In the genomic region with DNA sequence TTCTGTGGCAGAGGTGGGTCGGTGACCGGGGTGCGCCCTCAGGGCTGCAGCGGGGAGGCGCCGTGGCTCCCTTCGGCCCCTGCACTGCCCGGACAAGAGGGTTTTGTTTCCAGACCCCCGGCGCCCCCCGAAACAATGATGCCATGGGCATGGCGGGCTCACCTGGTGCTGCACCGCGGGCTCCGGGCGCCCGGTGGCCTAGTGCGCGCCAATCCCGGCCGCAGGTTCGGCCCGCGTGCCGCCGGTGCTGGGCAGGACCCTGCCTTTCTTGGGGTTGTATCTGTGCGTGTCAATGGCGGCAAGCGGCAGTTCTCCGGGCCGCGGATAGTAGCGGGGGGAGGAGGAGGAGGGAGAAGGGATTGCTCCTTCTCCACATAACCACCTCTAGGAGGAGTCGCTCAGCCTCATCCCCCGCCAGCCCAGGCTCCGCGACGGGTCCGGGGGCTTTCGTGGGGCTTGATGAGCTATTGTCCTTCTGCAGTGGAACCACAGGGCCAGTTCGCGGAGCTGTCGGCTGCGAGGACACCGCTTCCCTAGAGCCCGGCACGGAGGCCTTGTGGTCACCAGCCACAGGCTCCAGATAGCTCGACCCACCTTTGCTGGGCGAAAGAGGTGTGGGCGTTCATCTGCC, we compare ENCODE assay signal across 8 mouse cellular contexts. TPM values are rescaled to one million over a fixed set of nuclear protein-coding genes. Genes with fewer than 3 reads are reported as not detected.
DNase-seq lines count a peak whose midpoint lies in the region; ATAC-seq lines count a peak whose summit lies in the region.

TSS of gene H2afy2 (minus strand) at position 527 of the 631 bp plus-strand sequence.

- no peaks in the 10 kb centered on the region for H3K9me3 ChIP-seq in forebrain, embryonic 13.5 days (replicated peaks)
- H3K9me3 ChIP-seq in heart, embryonic 16.5 days (replicated peaks; ENCODE audit: control insufficient read depth, low read length), result no peaks in the 10 kb centered on the region
- no peaks in the 10 kb centered on the region for H3K9me3 ChIP-seq in liver, embryonic 13.5 days (replicated peaks)
- H3K9me3 ChIP-seq in neural tube, embryonic 13.5 days, result no peaks in the 10 kb centered on the region

- peaks cover 27% of the 10 kb centered on the region for H3K4me1 ChIP-seq in forebrain, embryonic 13.5 days
- H3K4me1 ChIP-seq in heart, embryonic 16.5 days (ENCODE audit: control insufficient read depth, insufficient read depth, low read length), result no peaks in the 10 kb centered on the region
- peaks cover 6% of the 10 kb centered on the region; the same call in 1 of the 2 replicates for H3K4me1 ChIP-seq in liver, embryonic 13.5 days (replicated peaks)
- peaks cover 35% of the 10 kb centered on the region for H3K4me1 ChIP-seq in neural tube, embryonic 13.5 days (replicated peaks)

- H3K27me3 ChIP-seq in forebrain, embryonic 13.5 days, result no peaks in the 10 kb centered on the region
- H3K27me3 ChIP-seq in heart, embryonic 16.5 days (ENCODE audit: control insufficient read depth, insufficient read depth, low read length), result no peaks in the 10 kb centered on the region
- H3K27me3 ChIP-seq in liver, embryonic 13.5 days, result peaks cover 46% of the 10 kb centered on the region
- no peaks in the 10 kb centered on the region for H3K27me3 ChIP-seq in neural tube, embryonic 13.5 days

- under 1% methylated on average over 45 of the region's 50 CpGs for WGBS in forebrain, embryonic 13.5 days
- under 1% methylated on average over 50 of the region's 50 CpGs for WGBS in heart, embryonic 16.5 days
- WGBS in liver, embryonic 13.5 days (ENCODE audit: insufficient replicate concordance), result 2% methylated on average over 50 of the region's 50 CpGs
- under 1% methylated on average over 50 of the region's 50 CpGs for WGBS in neural tube, embryonic 13.5 days

- H3K9ac ChIP-seq in forebrain, embryonic 13.5 days, result peak within 1 kb of the TSS; percentile 99
- H3K9ac ChIP-seq in heart, embryonic 16.5 days (ENCODE audit: low read length), result peak within 1 kb of the TSS; percentile 91
- peak within 1 kb of the TSS; percentile 53 for H3K9ac ChIP-seq in liver, embryonic 13.5 days
- H3K9ac ChIP-seq in neural tube, embryonic 13.5 days, result peak within 1 kb of the TSS; percentile 100

- peak; percentile 90 for ATAC-seq in forebrain, embryonic 13.5 days
- ATAC-seq in heart, embryonic 16.5 days (replicated peaks; ENCODE audit: extremely low read depth, insufficient read depth, low FRiP score), result peak; percentile 81
- no peak for ATAC-seq in liver, embryonic 13.5 days (ENCODE audit: low read depth)
- ATAC-seq in neural tube, embryonic 13.5 days (ENCODE audit: low read depth), result peak; percentile 93

- H3K4me2 ChIP-seq in forebrain, embryonic 13.5 days, result peak within 1 kb of the TSS; percentile 64
- peak within 1 kb of the TSS; percentile 82 for H3K4me2 ChIP-seq in heart, embryonic 16.5 days (ENCODE audit: low read depth, low read length)
- H3K4me2 ChIP-seq in liver, embryonic 13.5 days, result peak within 1 kb of the TSS; percentile 70
- peak within 1 kb of the TSS; percentile 66 for H3K4me2 ChIP-seq in neural tube, embryonic 13.5 days

- H3K27ac ChIP-seq in forebrain, embryonic 13.5 days, result peak within 1 kb of the TSS; percentile 99
- H3K27ac ChIP-seq in heart, embryonic 16.5 days (ENCODE audit: low read length), result peak within 1 kb of the TSS; percentile 85
- H3K27ac ChIP-seq in liver, embryonic 13.5 days, result no peak within 1 kb of the TSS
- H3K27ac ChIP-seq in neural tube, embryonic 13.5 days (replicated peaks), result peak within 1 kb of the TSS; percentile 99

- H3K4me3 ChIP-seq in forebrain, embryonic 13.5 days, result peak within 1 kb of the TSS; percentile 90
- peak within 1 kb of the TSS; percentile 90 for H3K4me3 ChIP-seq in heart, embryonic 16.5 days (ENCODE audit: low read length)
- peak within 1 kb of the TSS; percentile 60 for H3K4me3 ChIP-seq in liver, embryonic 13.5 days (replicated peaks)
- peak within 1 kb of the TSS; percentile 86 for H3K4me3 ChIP-seq in neural tube, embryonic 13.5 days

- DNase-seq in spleen, postnatal 10 days (ENCODE audit: low spot score in 2 of 2), result peak; percentile 4 to 16
- DNase-seq in spleen, postnatal 36 days (ENCODE audit: low spot score in 2 of 2), result no peak
- DNase-seq in kidney, postnatal 25 days, result peak; percentile 62 to 81
- DNase-seq in liver, embryonic 13.5 days, result no peak
- peak; percentile 10 for DNase-seq in thymus, postnatal 25 days

- peaks cover 12% of the 10 kb centered on the region; the same call in 1 of the 2 replicates for H3K36me3 ChIP-seq in forebrain, embryonic 13.5 days (ENCODE audit: poor library complexity, severe bottlenecking)
- H3K36me3 ChIP-seq in heart, embryonic 16.5 days (ENCODE audit: control insufficient read depth, insufficient read depth), result no peaks in the 10 kb centered on the region
- no peaks in the 10 kb centered on the region for H3K36me3 ChIP-seq in liver, embryonic 13.5 days
- H3K36me3 ChIP-seq in neural tube, embryonic 13.5 days, result no peaks in the 10 kb centered on the region

RNA-seq across cellular contexts. Expression of gene H2afy2, which starts in this region (rescaled TPM):
- 321 and 326 TPM in 2 replicates for polyA plus RNA-seq in forebrain, embryonic 13.5 days (2015; fragmentation: Nextera tagmentation; extraction: Ambion mirVana)
- polyA plus RNA-seq in heart, embryonic 16.5 days (2015; fragmentation: Nextera tagmentation; extraction: Ambion mirVana), result 44.2 and 44.5 TPM in 2 replicates
- polyA plus RNA-seq in liver, embryonic 13.5 days (2015; fragmentation: Nextera tagmentation; extraction: Ambion mirVana), result 6.4 and 6.8 TPM in 2 replicates
- polyA plus RNA-seq in neural tube, embryonic 13.5 days (2015; fragmentation: Nextera tagmentation; extraction: Ambion mirVana), result 306 and 328 TPM in 2 replicates

Comparison
In these comparisons a context has a peak if more than half of its experiments do, and no peak if none do; other contexts are left out.
1. DNase-seq: peak in spleen, postnatal 10 days (2 of 2), kidney, postnatal 25 days (2 of 2) and thymus, postnatal 25 days (single experiment); none in spleen, postnatal 36 days (0 of 2) and liver, embryonic 13.5 days (single experiment).
2. Peak in every context shown above with its lines, with median percentiles within 50 percentile points of each other: H3K4me2 ChIP-seq, H3K4me3 ChIP-seq and H3K9ac ChIP-seq.